Mouse (Mus musculus) midbrain, embryonic 10.5 days (tissue): ENCODE measurements at regions not wholly inside any gene's neighbourhood (a gene's known extent, or its start where the extent isn't known, plus 50 kb on each side); places are given as distances from the start of the nearest gene placed in this dataset.

Experiments used
- DNase-seq: peaks from one replicate; pipeline ENCODE4 v3.0.0-alpha.2; 2017; ENCODE audit warnings: low spot score
- H3K27ac ChIP-seq: fragments of 300-500 bp; sonication (generic); replicated peaks from 2 replicates; pipeline ENCODE4 v1.5.1; 2016; ENCODE audit warnings: mild to moderate bottlenecking
- H3K27me3 ChIP-seq: fragments of 300-500 bp; sonication (generic); 2 replicates; pipeline ENCODE4 v1.6.1; 2016; ENCODE audit warnings: low read depth, mild to moderate bottlenecking; ENCODE audit not compliant: poor library complexity, severe bottlenecking
- H3K36me3 ChIP-seq: fragments of 300-500 bp; sonication (generic); 2 replicates; pipeline ENCODE4 v1.6.1; 2016; ENCODE audit warnings: mild to moderate bottlenecking, moderate library complexity
- H3K4me1 ChIP-seq: fragments of 300-500 bp; sonication (generic); 2 replicates; pipeline ENCODE4 v1.6.1; 2016
- H3K4me3 ChIP-seq: fragments of 300-500 bp; sonication (generic); 2 replicates; pipeline ENCODE4 v1.5.1; 2016; ENCODE audit warnings: mild to moderate bottlenecking, moderate library complexity
- H3K9me3 ChIP-seq: fragments of 300-500 bp; sonication (generic); replicated peaks from 2 replicates; pipeline ENCODE4 v1.6.1; 2016; ENCODE audit warnings: mild to moderate bottlenecking
- WGBS: fragments of 180-500 bp; shearing (Covaris S2); methylation state at CpG from one replicate; pipeline ENCODE4 v1.1.7; 2016; 5-methylcytosine and 5-hydroxymethylcytosine counted together

- WGBS: 38% methylated on average over 17 of the region's 17 CpGs
- Histone ChIP-seq H3K27ac (peak overlapping the region; percentile 81), H3K4me1 (peaks cover 27% of the 10 kb centered on the region), H3K27me3 (no peaks in the 10 kb centered on the region; the same call in 1 of the 2 replicates), H3K9me3 (no peaks in the 10 kb centered on the region), H3K4me3 (peak overlapping the region; percentile 28; the same call in 1 of the 2 replicates), H3K36me3 (no peaks in the 10 kb centered on the region)
- DNase-seq: peak; percentile 44
Measured at GRCm38 (mm10) chr3:120983556-120984270, 187.8 kb downstream of the Rwdd3 start.

- peak overlapping the region; percentile 28; the same call in 1 of the 2 replicates for H3K4me3 ChIP-seq
- no peaks in the 10 kb centered on the region; the same call in 1 of the 2 replicates for H3K27me3 ChIP-seq
- H3K4me1 ChIP-seq: peaks cover 27% of the 10 kb centered on the region
- no peak for DNase-seq
- peak overlapping the region; percentile 81; the same call in 1 of the 2 replicates for H3K27ac ChIP-seq
- WGBS: 24% methylated on average over 10 of the region's 10 CpGs
- H3K9me3 ChIP-seq: no peaks in the 10 kb centered on the region
- no peaks in the 10 kb centered on the region for H3K36me3 ChIP-seq
Measured at GRCm38 (mm10) chr3:120982795-120983555, 188.5 kb downstream of the Rwdd3 start.

- Histone ChIP-seq H3K27me3 (no peaks in the 10 kb centered on the region; the same call in 1 of the 2 replicates), H3K27ac (peak overlapping the region; percentile 55; the same call in 1 of the 2 replicates), H3K36me3 (no peaks in the 10 kb centered on the region), H3K4me1 (peaks cover 27% of the 10 kb centered on the region), H3K4me3 (no peak overlapping the region), H3K9me3 (no peaks in the 10 kb centered on the region)
- 37% methylated on average over 4 of the region's 4 CpGs for WGBS
- no peak for DNase-seq
Measured at GRCm38 (mm10) chr3:120982218-120982617, 189.3 kb downstream of the Rwdd3 start.

GRCm38 (mm10) chr3:120970746-120971466, 200.6 kb downstream of the Rwdd3 start:
- no peaks in the 10 kb centered on the region for H3K4me1 ChIP-seq
- no peak for DNase-seq
- H3K36me3 ChIP-seq: no peaks in the 10 kb centered on the region
- 87% methylated on average over 14 of the region's 14 CpGs for WGBS
- H3K9me3 ChIP-seq: no peaks in the 10 kb centered on the region
- no peak overlapping the region for H3K4me3 ChIP-seq
- H3K27ac ChIP-seq: no peak overlapping the region
- no peaks in the 10 kb centered on the region for H3K27me3 ChIP-seq

GRCm38 (mm10) chr3:120946906-120947305, 224.6 kb downstream of the Rwdd3 start:
- H3K4me1 ChIP-seq: no peaks in the 10 kb centered on the region
- no peak for DNase-seq
- no peaks in the 10 kb centered on the region for H3K9me3 ChIP-seq
- H3K27ac ChIP-seq: no peak overlapping the region
- no peak overlapping the region for H3K4me3 ChIP-seq
- 86% methylated on average over 8 of the region's 8 CpGs for WGBS
- no peaks in the 10 kb centered on the region for H3K27me3 ChIP-seq
- H3K36me3 ChIP-seq: no peaks in the 10 kb centered on the region

GRCm38 (mm10) chr3:120934401-120934800, 237.1 kb downstream of the Rwdd3 start:
- no peak overlapping the region for H3K4me3 ChIP-seq
- no peaks in the 10 kb centered on the region for H3K4me1 ChIP-seq
- H3K36me3 ChIP-seq: no peaks in the 10 kb centered on the region
- H3K9me3 ChIP-seq: no peaks in the 10 kb centered on the region
- H3K27me3 ChIP-seq: no peaks in the 10 kb centered on the region
- DNase-seq: no peak
- 94% methylated on average over 4 of the region's 4 CpGs for WGBS
- no peak overlapping the region for H3K27ac ChIP-seq

- Histone ChIP-seq H3K4me1 (no peaks in the 10 kb centered on the region), H3K4me3 (no peak overlapping the region), H3K27ac (no peak overlapping the region), H3K27me3 (no peaks in the 10 kb centered on the region), H3K9me3 (no peaks in the 10 kb centered on the region), H3K36me3 (no peaks in the 10 kb centered on the region)
- no peak for DNase-seq
- whole genome bisulfite sequencing: 82% methylated on average over 2 of the region's 2 CpGs
Measured at GRCm38 (mm10) chr3:120920351-120920750, 251.1 kb downstream of the Rwdd3 start.

- Histone ChIP-seq H3K27ac (no peak overlapping the region), H3K4me1 (no peaks in the 10 kb centered on the region), H3K27me3 (no peaks in the 10 kb centered on the region), H3K36me3 (no peaks in the 10 kb centered on the region), H3K9me3 (no peaks in the 10 kb centered on the region), H3K4me3 (no peak overlapping the region)
- WGBS: 88% methylated on average over 5 of the region's 5 CpGs
- DNase-seq: no peak
Measured at GRCm38 (mm10) chr3:120898931-120899330, 272.6 kb downstream of the Rwdd3 start.

GRCm38 (mm10) chr3:120898258-120898657, 273.2 kb downstream of the Rwdd3 start:
- WGBS: 96% methylated on average over 9 of the region's 9 CpGs
- H3K27me3 ChIP-seq: no peaks in the 10 kb centered on the region
- no peaks in the 10 kb centered on the region for H3K36me3 ChIP-seq
- H3K4me3 ChIP-seq: no peak overlapping the region
- H3K9me3 ChIP-seq: no peaks in the 10 kb centered on the region
- H3K27ac ChIP-seq: no peak overlapping the region
- no peaks in the 10 kb centered on the region for H3K4me1 ChIP-seq
- DNase-seq: no peak

GRCm38 (mm10) chr3:120897758-120898157, 273.7 kb downstream of the Rwdd3 start:
- H3K9me3 ChIP-seq: no peaks in the 10 kb centered on the region
- whole genome bisulfite sequencing: 93% methylated on average over 9 of the region's 9 CpGs

GRCm38 (mm10) chr3:120897221-120897620, 274.3 kb downstream of the Rwdd3 start:
- Histone ChIP-seq H3K4me1 (no peaks in the 10 kb centered on the region), H3K36me3 (no peaks in the 10 kb centered on the region), H3K4me3 (no peak overlapping the region), H3K9me3 (no peaks in the 10 kb centered on the region), H3K27ac (no peak overlapping the region), H3K27me3 (no peaks in the 10 kb centered on the region)
- no peak for DNase-seq
- WGBS: 87% methylated on average over 12 of the region's 12 CpGs

More at GRCm38 (mm10) chr3:120897758-120898157, 273.7 kb downstream of the Rwdd3 start:
- DNase-seq: no peak
- no peaks in the 10 kb centered on the region for H3K4me1 ChIP-seq
- H3K27me3 ChIP-seq: no peaks in the 10 kb centered on the region
- no peaks in the 10 kb centered on the region for H3K36me3 ChIP-seq
- no peak overlapping the region for H3K4me3 ChIP-seq
- no peak overlapping the region for H3K27ac ChIP-seq

- WGBS: 73% methylated on average over 20 of the region's 20 CpGs
- no peak for DNase-seq
Measured at GRCm38 (mm10) chr3:120886063-120886841, 285.2 kb downstream of the Rwdd3 start.

More at GRCm38 (mm10) chr3:120886063-120886841, 285.2 kb downstream of the Rwdd3 start:
- H3K27me3 ChIP-seq: no peaks in the 10 kb centered on the region
- H3K9me3 ChIP-seq: no peaks in the 10 kb centered on the region
- no peak overlapping the region for H3K4me3 ChIP-seq
- H3K36me3 ChIP-seq: no peaks in the 10 kb centered on the region
- H3K27ac ChIP-seq: no peak overlapping the region
- H3K4me1 ChIP-seq: no peaks in the 10 kb centered on the region
